Mouse (Mus musculus): ENCODE measurements at regions not wholly inside any gene's neighbourhood (a gene's known extent, or its start where the extent isn't known, plus 50 kb on each side); places are given as distances from the start of the nearest gene placed in this dataset.

DNA sequence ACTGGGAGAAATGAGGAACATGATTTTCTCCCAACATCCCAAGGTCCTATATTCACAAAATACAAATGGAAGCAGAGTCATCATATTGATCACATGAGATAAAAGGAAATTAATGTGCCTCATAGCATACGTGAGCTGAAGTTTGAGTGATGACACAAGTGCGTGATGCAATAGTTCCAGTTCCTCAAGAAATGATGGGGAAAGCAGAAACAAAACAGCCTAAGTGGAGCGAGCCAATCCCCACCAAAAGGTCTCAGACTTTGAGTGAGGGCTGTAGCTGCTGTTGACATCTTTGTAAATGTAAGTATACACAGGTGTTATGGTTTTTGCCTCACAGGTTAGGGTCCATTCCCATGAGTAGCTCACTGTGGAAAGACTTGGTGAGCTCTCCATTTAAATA lies 763.0 kb downstream of the Dhx35 start:
- no peak for DNase-seq

GRCm38 (mm10) chr2:159565255-159565654 lies 768.7 kb downstream of the Gm826 start:
- DNase-seq: no peak

GRCm38 (mm10) chr2:159565921-159566320 lies 768.0 kb downstream of the Gm826 start:
- DNase-seq: no peak

- DNase-seq: peak; percentile 81
Observed at GRCm38 (mm10) chr2:159566461-159566860, 767.5 kb downstream of the Gm826 start.

DNA sequence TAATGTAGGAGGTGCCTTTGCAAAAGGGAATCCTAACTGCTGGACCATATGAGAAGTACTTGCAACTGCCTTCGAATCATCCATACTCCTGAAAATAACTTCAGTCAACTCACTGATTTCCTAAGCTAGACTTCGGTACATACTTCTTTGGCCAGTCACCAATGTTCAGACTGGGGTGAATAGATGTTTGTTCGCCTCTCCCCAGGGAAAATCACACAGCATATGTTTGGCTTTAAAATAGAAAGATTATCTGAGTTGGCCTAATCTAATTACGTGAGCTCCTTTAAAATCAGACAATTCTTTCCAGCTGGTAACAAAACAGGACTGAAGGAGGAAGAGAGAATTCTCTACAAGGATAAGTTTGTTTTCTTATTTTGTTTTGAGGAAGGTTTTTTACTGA lies 765.6 kb downstream of the Gm826 start:
- no peak for DNase-seq

DNA sequence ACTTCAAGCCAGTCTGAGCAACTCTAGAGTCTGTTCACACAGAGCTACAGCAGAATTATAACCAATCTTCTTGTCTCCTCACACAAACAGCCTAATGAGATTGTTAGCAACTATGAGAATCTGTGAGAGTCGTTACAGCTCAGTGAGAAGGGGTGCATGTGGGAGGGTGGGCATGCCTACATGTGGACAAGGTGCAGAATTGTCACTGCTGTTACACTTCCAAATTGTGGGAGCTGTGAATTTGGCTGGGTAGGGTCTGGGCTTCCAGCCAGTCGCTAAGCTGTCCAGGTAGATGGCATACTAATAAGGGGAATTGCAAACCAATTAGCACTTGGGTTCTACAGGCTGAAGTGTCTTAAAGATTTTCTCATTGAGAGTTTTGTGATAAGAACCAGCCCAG lies 762.1 kb downstream of the Gm826 start:
- DNase-seq: no peak

DNA sequence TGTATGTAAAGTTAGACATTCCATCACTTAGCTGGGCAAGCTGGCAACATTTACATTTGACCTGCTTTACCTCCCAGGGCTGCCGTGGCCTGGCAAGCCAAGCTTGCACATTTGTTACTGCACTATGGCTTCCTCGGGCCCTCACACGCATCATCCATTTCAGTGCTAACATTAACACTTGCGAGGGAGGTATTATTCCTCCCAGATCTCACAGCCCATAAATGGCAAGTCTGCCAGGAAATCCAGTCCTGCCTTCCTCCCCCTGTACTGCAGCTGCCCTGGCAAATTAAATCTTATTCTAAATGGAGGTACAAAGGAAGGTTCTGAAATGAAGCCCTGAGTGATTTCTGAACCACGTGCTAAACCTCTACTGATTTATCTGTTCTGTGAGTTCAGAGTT lies 758.7 kb downstream of the Gm826 start:
- no peak for DNase-seq

- no peak for DNase-seq
Observed at GRCm38 (mm10) chr2:159583103-159583502, 750.9 kb downstream of the Gm826 start.

DNA sequence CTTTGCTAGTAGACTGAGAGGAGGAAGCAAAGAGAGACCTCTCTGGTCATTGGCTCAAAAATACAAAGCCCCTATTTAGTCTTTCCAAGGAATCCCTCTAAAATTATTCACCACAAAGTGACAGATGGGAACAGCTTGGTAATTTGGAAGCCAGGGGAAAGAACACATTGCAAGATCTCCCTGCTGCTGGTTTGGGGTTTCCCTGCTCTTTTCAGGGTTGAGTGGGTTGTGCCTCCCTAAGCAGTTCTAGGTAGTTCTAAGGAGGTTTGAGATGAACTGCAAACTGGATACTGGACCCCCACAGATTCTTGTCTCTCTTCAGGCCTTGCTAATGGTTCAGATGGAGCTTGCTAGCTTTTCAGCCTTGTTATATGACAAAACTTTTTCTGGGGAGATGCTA lies 749.3 kb downstream of the Gm826 start:
- DNase-seq: no peak

DNA sequence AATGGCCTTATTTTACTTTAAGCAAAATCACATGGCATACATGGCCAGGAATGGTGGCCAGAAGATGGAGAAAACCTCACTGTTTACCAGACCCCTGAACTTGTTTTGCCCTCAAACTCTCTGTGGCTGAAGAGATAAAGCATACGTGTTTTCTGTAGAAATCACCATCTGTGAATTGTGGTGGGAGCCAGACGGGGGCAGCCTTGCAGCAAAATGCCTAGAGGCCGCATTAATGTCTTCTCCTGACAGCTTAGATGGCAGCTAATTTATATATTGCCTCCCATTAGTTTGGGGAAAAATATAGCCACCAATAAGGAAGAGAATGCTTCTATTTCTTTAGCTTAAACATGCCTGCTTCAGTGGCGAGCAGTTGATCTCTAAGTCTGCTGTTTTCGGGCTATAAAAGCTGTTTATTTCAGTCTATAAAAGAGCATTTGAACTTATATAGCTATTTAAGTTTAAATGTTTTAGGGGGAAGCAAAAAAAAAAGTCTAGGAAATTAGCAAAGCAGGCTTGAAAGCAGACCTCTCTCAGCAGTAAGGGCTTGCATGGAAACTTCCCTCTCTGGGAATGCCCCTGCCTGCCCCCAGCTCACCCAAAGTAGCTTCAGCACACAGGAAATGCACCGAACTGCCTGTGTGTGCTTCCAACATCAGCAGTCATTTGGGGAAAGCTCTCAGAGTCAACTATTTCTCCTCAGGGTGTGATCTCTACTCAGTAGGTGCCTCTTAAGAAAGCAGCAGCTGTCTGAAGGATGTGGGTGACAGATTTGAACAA lies 747.1 kb downstream of the Gm826 start:
- DNase-seq: no peak

DNA sequence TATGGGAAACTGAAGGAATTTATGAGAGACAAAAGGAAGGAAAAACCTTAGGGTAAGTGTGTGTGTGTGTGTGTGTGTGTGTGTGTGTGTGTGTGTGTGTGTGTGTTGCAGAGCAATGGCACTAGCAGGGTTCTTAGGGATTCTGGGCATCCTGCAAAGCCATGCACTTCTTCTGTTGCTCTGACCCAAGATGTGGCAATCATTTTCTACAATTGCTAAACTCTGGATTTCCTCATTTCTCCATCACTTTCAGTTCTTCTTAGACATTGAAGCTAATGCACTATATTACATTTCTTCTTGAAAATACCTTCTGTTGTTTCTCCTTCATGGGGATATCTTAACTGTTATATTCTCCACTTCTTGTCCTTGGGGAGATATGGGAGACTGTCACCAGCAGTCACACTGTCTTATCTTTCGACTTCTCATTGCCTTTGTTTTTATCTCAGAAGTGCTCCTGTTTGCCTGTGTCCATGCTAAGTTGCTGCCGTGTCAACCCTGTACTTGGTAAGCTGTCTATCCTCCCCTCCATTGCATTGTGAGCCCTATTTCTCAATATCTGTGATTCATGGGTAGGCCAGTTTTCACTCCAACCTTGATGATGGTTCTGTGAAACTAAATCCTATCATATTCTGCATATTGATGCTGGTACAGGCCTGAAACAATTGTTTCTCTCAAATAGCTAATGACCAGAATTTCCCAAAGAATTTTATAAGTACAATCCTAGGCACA lies 742.4 kb downstream of the Gm826 start:
- DNase-seq: no peak

DNA sequence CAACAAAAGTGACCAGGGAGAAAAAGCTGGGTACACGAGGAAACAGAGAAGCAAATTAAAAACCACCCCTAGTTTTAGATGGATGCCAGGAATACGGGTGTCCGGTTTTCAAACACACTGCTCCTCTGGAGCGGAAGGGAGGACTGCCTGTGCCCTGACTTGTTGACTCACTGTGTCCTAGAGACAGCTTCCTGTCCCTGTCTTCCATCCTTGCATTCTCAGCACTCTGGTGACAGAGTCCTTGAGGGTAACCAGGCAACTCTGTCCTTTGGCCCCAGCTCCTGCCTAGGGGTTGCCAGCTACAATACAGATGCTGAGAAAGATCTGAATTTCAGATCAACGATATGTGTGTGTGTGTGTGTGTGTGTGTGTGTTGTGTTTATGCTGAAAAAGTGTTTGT lies 741.1 kb downstream of the Gm826 start:
- no peak for DNase-seq

GRCm38 (mm10) chr2:159596285-159596684 lies 737.7 kb downstream of the Gm826 start:
- DNase-seq: no peak

DNA sequence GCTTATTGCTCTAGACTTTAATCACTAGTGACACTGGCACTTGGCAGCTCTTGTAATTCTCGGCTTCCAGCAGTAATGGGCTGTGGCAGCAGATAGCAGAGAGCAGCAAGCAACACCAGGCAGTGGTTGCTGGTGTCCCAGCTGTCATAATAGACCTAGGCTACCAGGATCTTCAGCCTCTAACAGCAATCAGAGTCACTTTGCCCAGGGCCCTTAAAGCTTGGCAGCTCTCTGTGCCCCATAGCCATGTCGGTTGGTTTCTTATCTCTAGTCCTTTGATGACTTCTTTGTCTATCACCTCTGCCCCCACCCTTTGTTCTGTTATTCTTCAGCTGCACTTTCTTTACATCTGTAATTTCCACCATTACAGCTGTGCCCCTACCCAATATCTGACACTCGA lies 735.9 kb downstream of the Gm826 start:
- DNase-seq: no peak

DNA sequence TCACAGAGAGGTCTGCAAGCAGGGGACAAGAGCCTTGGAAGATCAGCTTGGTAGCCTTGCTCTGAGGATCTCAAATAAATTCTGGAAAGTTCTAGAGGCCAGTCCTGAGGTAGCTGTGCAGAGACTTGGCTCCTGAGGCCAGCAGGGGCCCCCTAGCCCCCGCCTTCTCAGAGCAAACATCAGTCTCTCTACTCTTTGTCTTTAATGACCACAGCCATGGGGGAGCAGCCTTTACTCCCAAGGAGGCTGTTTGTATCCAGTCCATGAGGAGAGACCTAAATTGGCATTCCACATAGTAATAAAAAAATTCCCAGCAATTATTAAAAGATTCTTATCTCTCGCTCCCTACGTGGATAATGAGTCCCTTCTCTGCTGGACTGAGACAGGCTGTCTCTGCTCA lies 726.8 kb downstream of the Gm826 start:
- DNase-seq: no peak

DNA sequence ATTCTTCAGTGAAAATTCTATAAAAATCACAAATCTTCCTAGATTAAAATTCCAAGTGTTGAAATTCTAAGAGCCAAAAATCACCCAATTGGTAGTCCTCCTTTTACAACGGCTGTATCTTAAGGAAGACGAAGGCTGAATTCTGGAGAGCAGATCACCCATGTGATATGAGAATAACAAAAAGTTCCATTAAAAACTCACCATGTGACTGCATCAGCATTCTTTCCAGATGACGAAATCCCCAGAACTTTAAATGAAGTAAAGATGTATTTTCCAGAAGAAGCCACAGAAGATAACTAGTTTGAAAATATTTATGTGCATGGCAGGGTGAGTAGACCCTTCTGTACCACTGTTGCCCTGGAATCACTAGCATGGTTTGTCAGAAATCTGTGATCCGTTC lies 723.5 kb downstream of the Gm826 start:
- no peak for DNase-seq

GRCm38 (mm10) chr2:159616685-159617084 lies 717.3 kb downstream of the Gm826 start:
- no peak for DNase-seq

- no peak for DNase-seq
Observed at GRCm38 (mm10) chr2:159621261-159621660, 712.7 kb downstream of the Gm826 start.

DNA sequence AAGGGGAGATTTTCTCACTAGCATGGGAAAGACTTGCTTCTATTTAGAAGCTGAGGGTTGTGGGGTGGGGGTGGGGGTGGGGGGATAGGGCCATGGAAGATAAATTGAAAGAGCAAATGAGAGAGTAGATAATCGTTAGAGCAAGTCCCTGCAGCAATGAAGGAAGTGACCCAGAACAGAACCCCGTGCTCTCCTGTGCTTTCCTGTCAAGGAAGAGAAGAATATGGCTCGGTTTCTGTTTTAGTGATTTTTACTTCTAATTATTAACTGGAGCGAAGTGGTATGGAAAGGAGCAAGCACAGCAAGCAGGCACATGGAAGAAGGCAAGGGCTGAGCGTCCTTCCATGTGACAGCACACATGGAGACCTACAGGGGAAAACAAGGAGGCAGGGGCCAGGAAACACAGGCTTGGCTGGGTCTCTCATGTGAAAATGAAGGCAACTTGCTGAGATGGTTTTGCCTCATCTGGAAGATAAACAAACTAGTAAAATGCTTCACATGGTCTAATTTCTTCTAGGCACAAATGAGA lies 711.8 kb downstream of the Gm826 start:
- DNase-seq: no peak

- DNase-seq: peak; percentile 29
Observed at GRCm38 (mm10) chr2:159625306-159625705, 708.7 kb downstream of the Gm826 start.

- DNase-seq: peak; percentile 56
Observed at GRCm38 (mm10) chr2:159645861-159646260, 688.1 kb downstream of the Gm826 start.

GRCm38 (mm10) chr2:159646595-159646994 lies 687.4 kb downstream of the Gm826 start:
- DNase-seq: no peak

- no peak for DNase-seq
Observed at GRCm38 (mm10) chr2:159652243-159652642, 681.7 kb downstream of the Gm826 start.

DNA sequence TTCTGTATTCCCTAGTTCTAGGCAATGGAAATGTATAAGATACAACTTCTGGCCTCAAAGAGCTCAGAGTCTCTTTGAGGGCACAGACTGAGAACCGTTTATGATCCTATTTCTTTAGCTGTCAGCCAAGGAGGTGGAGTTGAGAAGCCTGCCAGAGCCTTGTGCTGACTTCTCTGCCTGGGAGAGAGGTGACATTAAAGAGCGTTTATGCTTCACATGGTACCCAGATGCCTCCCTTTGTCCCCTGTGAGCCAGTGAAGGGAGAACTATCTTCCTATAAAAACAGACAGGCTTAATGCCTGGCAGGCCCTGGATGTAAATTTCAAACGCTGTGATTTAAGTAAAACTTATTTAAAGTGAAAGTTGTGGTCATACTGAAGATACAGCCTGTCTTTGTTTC lies 657.1 kb downstream of the Gm826 start:
- no peak for DNase-seq

Measured in gastrocnemius, postnatal 10 days (tissue).